Mouse (Mus musculus): ENCODE data around the gene Unk. TPM values are rescaled to one million over a fixed set of nuclear protein-coding genes. Genes with fewer than 3 reads are reported as not detected.

Gene Unk
- polyA plus RNA-seq, 1 experiment from 2014 or later: 27.3 TPM

GRCm38 (mm10) chr11:116058868-116059690 lies 29.0 kb downstream of the Unk start:
- Histone ChIP-seq H3K4me2 (no peak overlapping the region), H3K27ac (no peak overlapping the region), H3K9me3 (no peaks in the 10 kb centered on the region), H3K4me3 (replicated peaks) (no peak overlapping the region), H3K4me1 (no peaks in the 10 kb centered on the region), H3K27me3 (replicated peaks) (no peaks in the 10 kb centered on the region), H3K36me3 (peaks cover 57% of the 10 kb centered on the region), H3K9ac (no peak overlapping the region)
- ATAC-seq (ENCODE audit: insufficient read depth, low FRiP score, low read depth): no peak
- 88% methylated on average over 17 of the region's 17 CpGs for WGBS

DNA sequence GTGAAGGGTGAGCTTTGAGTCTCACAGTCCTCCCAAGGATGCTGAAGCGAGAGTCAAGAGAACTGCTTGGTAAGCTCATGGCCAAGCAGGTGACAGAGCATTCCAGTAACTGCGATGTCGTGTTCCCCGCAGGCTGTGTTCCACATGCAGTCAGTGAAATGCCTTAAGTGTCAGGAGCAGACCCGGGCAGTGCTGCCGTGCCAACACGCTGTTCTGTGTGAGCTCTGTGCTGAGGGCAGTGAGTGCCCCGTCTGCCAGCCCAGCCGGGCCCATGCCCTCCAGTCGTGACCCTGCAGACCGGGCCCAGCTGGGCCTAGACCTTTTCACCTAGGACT lies 29.5 kb downstream of the Unk start:
- no peak overlapping the region for H3K9ac ChIP-seq
- H3K36me3 ChIP-seq: peaks cover 55% of the 10 kb centered on the region
- H3K4me2 ChIP-seq: no peak overlapping the region
- no peak overlapping the region for H3K27ac ChIP-seq
- no peak overlapping the region for H3K4me3 ChIP-seq (replicated peaks)
- 89% methylated on average over 11 of the region's 11 CpGs for WGBS
- no peak for ATAC-seq (ENCODE audit: insufficient read depth, low FRiP score, low read depth)
- no peaks in the 10 kb centered on the region for H3K4me1 ChIP-seq
- H3K9me3 ChIP-seq: no peaks in the 10 kb centered on the region
- H3K27me3 ChIP-seq (replicated peaks): no peaks in the 10 kb centered on the region

- Histone ChIP-seq H3K4me1 (no peaks in the 10 kb centered on the region), H3K9me3 (no peaks in the 10 kb centered on the region), H3K27ac (no peak overlapping the region), H3K36me3 (peaks cover 47% of the 10 kb centered on the region), H3K4me2 (no peak overlapping the region), H3K4me3 (replicated peaks) (no peak overlapping the region), H3K9ac (no peak overlapping the region), H3K27me3 (replicated peaks) (no peaks in the 10 kb centered on the region)
- WGBS: 65% methylated on average over 9 of the region's 9 CpGs
- no peak; the same call in 1 of the 2 replicates for ATAC-seq (ENCODE audit: insufficient read depth, low FRiP score, low read depth)
Observed at GRCm38 (mm10) chr11:116060596-116060995, 30.5 kb downstream of the Unk start.

DNA sequence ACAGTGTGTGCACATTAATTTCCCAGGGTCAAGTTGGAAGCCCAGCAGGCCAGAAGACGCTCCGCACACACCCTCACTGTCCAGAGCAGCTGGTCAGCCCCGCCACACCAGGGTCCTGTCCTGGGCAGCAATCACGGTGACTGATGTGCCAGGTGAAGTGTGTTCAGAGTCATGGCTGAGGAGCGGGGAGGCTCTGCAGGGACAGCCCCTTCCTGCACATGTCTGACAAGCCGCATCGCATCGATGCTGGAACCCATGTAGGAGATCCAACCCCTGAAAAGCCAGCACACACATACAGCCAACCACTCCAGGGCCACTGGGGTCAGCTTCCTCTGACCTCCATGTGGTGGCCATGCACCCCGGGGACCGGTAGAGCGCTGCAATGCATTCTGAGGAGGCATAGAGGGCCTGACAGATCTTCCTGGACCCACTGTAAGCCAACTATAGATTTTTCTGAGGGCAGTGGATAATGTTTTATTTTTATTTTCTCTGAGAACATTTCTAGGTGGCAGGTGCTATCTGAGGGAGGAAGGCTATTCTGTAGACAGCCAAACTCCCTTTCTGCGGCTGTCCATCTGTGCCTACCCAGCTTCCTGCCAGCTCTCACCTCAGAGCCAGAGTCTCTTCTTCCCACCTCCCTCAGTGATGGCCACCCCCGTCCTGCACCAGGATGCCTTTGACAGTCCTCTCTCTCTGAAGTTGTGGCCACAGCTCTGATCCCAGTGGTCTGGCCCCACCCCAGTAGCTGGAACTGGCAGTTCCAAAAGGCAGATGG lies 31.7 kb downstream of the Unk start:
- no peak overlapping the region for H3K4me3 ChIP-seq (replicated peaks)
- no peaks in the 10 kb centered on the region for H3K9me3 ChIP-seq
- no peak overlapping the region for H3K27ac ChIP-seq
- no peaks in the 10 kb centered on the region for H3K4me1 ChIP-seq
- peaks cover 37% of the 10 kb centered on the region for H3K36me3 ChIP-seq
- no peak overlapping the region for H3K4me2 ChIP-seq
- H3K9ac ChIP-seq: no peak overlapping the region
- H3K27me3 ChIP-seq (replicated peaks): no peaks in the 10 kb centered on the region
- ATAC-seq (ENCODE audit: insufficient read depth, low FRiP score, low read depth): no peak
- WGBS: 84% methylated on average over 13 of the region's 13 CpGs

- 65% methylated on average over 8 of the region's 8 CpGs for WGBS
- no peak overlapping the region for H3K27ac ChIP-seq
- peaks cover 30% of the 10 kb centered on the region for H3K36me3 ChIP-seq
- no peak overlapping the region for H3K9ac ChIP-seq
- H3K4me1 ChIP-seq: no peaks in the 10 kb centered on the region
- H3K27me3 ChIP-seq (replicated peaks): no peaks in the 10 kb centered on the region
- no peak overlapping the region for H3K4me2 ChIP-seq
- H3K4me3 ChIP-seq (replicated peaks): no peak overlapping the region
- ATAC-seq (ENCODE audit: insufficient read depth, low FRiP score, low read depth): no peak
- H3K9me3 ChIP-seq: no peaks in the 10 kb centered on the region
Observed at GRCm38 (mm10) chr11:116062521-116062920, 32.4 kb downstream of the Unk start.

- no peaks in the 10 kb centered on the region for H3K4me1 ChIP-seq
- ATAC-seq (ENCODE audit: insufficient read depth, low FRiP score, low read depth): no peak
- H3K4me2 ChIP-seq: no peak overlapping the region
- H3K9ac ChIP-seq: no peak overlapping the region
- no peaks in the 10 kb centered on the region for H3K27me3 ChIP-seq (replicated peaks)
- H3K9me3 ChIP-seq: no peaks in the 10 kb centered on the region
- peaks cover 20% of the 10 kb centered on the region for H3K36me3 ChIP-seq
- no peak overlapping the region for H3K27ac ChIP-seq
- H3K4me3 ChIP-seq (replicated peaks): no peak overlapping the region
- WGBS: 66% methylated on average over 13 of the region's 13 CpGs
Observed at GRCm38 (mm10) chr11:116063562-116063961, 33.4 kb downstream of the Unk start.

DNA sequence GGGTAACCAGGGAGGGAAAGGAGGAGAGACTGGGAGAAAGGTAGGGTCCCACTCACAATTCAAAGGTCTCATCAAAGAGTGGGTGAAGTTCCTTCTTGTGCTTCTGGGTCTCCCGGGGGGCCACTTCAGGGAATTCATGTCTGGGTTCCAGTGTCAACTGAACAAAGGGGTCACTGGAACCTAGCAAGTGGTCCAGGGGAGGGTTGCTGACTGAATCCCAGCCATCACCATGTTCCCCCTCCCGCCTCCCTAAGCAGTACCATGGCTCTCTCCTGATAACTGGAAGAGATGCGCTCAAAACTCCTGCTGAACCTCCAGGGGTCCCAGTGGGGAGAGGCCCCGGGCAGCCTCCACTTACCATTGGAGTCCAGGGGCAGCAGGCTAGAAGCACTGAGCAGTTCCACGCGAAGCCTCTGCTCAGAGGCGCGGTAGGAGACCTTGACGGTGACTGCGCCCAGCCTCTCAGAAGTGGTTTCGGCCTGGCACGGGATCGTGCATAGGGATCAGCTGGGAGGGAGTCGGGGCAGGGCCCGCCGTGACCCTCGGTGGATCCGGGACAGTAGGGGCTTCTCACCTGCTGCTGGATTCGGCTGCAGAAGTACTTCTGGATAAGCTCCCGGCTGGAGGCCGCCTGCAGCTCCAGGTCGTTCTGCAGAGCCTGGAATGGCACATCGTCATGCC lies 34.2 kb downstream of the Unk start:
- Histone ChIP-seq H3K9ac (no peak overlapping the region), H3K36me3 (peaks cover 13% of the 10 kb centered on the region), H3K4me2 (no peak overlapping the region), H3K4me1 (no peaks in the 10 kb centered on the region), H3K4me3 (replicated peaks) (no peak overlapping the region), H3K9me3 (no peaks in the 10 kb centered on the region), H3K27me3 (replicated peaks) (no peaks in the 10 kb centered on the region), H3K27ac (no peak overlapping the region)
- WGBS: 59% methylated on average over 23 of the region's 23 CpGs
- no peak for ATAC-seq (ENCODE audit: insufficient read depth, low FRiP score, low read depth)

GRCm38 (mm10) chr11:116065345-116065744 lies 35.2 kb downstream of the Unk start:
- H3K27me3 ChIP-seq (replicated peaks): no peaks in the 10 kb centered on the region
- H3K4me3 ChIP-seq (replicated peaks): no peak overlapping the region
- no peak for ATAC-seq (ENCODE audit: insufficient read depth, low FRiP score, low read depth)
- no peak overlapping the region for H3K27ac ChIP-seq
- 81% methylated on average over 12 of the region's 12 CpGs for WGBS
- H3K9me3 ChIP-seq: no peaks in the 10 kb centered on the region
- H3K4me2 ChIP-seq: no peak overlapping the region
- H3K36me3 ChIP-seq: peaks cover 4% of the 10 kb centered on the region; the same call in 1 of the 2 replicates
- H3K4me1 ChIP-seq: no peaks in the 10 kb centered on the region
- no peak overlapping the region for H3K9ac ChIP-seq

DNA sequence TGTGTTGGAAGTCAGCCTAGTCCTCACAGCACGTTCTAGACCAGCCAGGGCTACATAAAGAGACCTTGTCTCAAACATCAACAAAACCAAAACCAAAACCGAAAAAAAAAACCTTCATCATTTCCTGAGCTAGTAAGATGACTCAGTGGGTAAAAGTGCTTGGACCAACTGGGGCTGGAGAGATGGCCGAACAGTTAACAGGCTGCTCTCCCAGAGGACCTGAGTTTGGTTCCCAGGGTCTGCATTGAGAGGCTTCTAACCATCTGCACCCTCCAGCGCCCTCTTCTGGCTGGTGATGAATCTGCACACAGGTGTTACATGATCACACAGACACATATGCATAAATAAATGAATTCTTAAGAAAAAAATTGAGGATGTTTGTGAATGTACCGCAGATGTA lies 41.4 kb downstream of the Unk start:
- no peak overlapping the region for H3K9ac ChIP-seq
- WGBS: 58% methylated on average over 5 of the region's 5 CpGs
- H3K27ac ChIP-seq: no peak overlapping the region
- H3K4me3 ChIP-seq (replicated peaks): no peak overlapping the region
- H3K9me3 ChIP-seq: no peaks in the 10 kb centered on the region
- H3K4me2 ChIP-seq: no peak overlapping the region
- ATAC-seq (ENCODE audit: insufficient read depth, low FRiP score, low read depth): no peak
- no peaks in the 10 kb centered on the region for H3K36me3 ChIP-seq
- no peaks in the 10 kb centered on the region for H3K27me3 ChIP-seq (replicated peaks)
- H3K4me1 ChIP-seq: 0 out of 2 replicates have a peak, but pooled peaks cover 3% of the 10 kb centered on the region

- Histone ChIP-seq H3K9me3 (no peaks in the 10 kb centered on the region), H3K36me3 (no peaks in the 10 kb centered on the region), H3K9ac (no peak overlapping the region), H3K4me1 (0 out of 2 replicates have a peak, but pooled peaks cover 10% of the 10 kb centered on the region), H3K4me3 (replicated peaks) (no peak overlapping the region), H3K27me3 (replicated peaks) (no peaks in the 10 kb centered on the region), H3K27ac (no peak overlapping the region), H3K4me2 (no peak overlapping the region)
- WGBS: 68% methylated on average over 3 of the region's 3 CpGs
- no peak for ATAC-seq (ENCODE audit: insufficient read depth, low FRiP score, low read depth)
Observed at GRCm38 (mm10) chr11:116072608-116073007, 42.5 kb downstream of the Unk start.

DNA sequence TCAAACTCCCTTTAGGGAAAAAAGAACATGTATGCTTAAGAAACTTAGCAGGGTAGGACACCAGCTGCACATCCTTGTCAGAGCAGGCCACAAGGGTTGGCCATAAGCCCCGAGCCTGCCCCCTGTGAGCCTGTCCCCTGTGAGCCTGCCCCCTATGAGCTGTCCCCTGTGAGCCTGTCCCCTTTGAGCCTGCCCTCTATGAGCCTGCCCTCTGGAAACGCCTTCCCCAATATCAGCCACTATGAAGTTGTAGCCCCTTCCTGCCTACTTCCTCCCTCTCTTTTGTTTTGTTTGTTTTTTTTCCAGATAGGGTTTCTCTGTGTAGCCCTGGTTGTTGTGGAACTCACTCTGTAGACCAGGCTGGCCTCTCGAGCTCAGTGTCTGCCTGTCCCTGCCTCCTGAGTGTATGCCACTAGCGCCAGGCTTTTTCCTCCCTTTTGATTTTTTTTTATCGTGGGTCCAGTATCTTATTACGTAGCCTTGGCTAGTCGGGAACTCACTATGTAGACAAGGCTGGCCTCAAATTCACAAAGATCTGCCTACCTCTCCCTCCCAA lies 44.4 kb downstream of the Unk start:
- no peak overlapping the region for H3K4me2 ChIP-seq
- H3K27ac ChIP-seq: no peak overlapping the region
- H3K9me3 ChIP-seq: no peaks in the 10 kb centered on the region
- H3K4me3 ChIP-seq (replicated peaks): no peak overlapping the region
- 58% methylated on average over 7 of the region's 7 CpGs for WGBS
- H3K36me3 ChIP-seq: 0 out of 2 replicates have a peak, but pooled peaks cover 6% of the 10 kb centered on the region
- ATAC-seq (ENCODE audit: insufficient read depth, low FRiP score, low read depth): no peak
- H3K9ac ChIP-seq: no peak overlapping the region
- H3K27me3 ChIP-seq (replicated peaks): no peaks in the 10 kb centered on the region
- H3K4me1 ChIP-seq: peaks cover 13% of the 10 kb centered on the region
